Mouse (Mus musculus): Measurements from ENCODE around the gene Sorbs1.

DNA sequence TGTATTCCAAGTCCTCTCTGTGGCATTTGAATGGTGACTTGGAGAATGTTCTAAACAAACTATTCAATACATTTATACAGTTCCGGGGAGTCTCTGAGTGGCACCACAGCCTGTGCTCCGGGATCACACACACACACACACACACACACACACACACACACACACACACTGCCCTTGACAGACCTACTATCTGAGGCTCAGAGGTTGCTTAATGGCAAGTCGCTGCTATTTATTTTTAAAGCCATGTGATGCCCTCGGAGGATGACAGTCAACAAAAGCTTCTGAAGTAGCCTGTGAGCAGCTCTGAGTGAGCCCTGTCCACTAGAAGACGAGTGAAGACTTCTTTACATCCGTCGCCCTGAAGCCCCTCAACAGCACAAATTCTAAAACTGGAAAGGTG lies 94.3 kb downstream of the Sorbs1 start:
- TF ChIP-seq CTCF (IDR thresholded peaks at IDR 0.05; ENCODE audit: low read depth) (no peak), EP300 (IDR thresholded peaks at IDR 0.05; ENCODE audit: low read depth) (no peak)
